Mouse (Mus musculus) heart, adult 2 months (tissue): ENCODE measurements around the gene Fyn. TPM values are rescaled to one million over a fixed set of nuclear protein-coding genes. Genes with fewer than 3 reads are reported as not detected.

ENCODE experiments used
- DNase-seq, 2 experiments: peaks; one replicate each; pipeline ENCODE4 v3.0.0; 2021
- H3K27ac ChIP-seq: fragments of 200-600 bp; 2 replicates; pipeline ENCODE4 v1.8.1; 2022
- H3K27me3 ChIP-seq: fragments of 200-500 bp; 2 replicates; pipeline ENCODE4 v1.6.1; 2012; ENCODE audit warnings: mild to moderate bottlenecking, low read length, inconsistent platforms, mixed read lengths; ENCODE audit not compliant: control insufficient read depth, insufficient read depth
- H3K36me3 ChIP-seq: fragments of 200-500 bp; 2 replicates; pipeline ENCODE4 v1.6.1; 2012; ENCODE audit warnings: low read length, inconsistent platforms; ENCODE audit not compliant: control insufficient read depth, insufficient read depth
- H3K4me1 ChIP-seq: fragments of 200-500 bp; 2 replicates; pipeline ENCODE4 v1.6.1; 2011; ENCODE audit warnings: low read length; ENCODE audit not compliant: control insufficient read depth, insufficient read depth
- H3K4me3 ChIP-seq: fragments of 200-600 bp; 2 replicates; pipeline ENCODE4 v1.8.1; 2022
- H3K79me2 ChIP-seq: fragments of 200-500 bp; replicated peaks from 2 replicates; pipeline ENCODE4 v1.6.1; 2012; ENCODE audit warnings: mild to moderate bottlenecking, inconsistent platforms, low read length, moderate library complexity, mixed read lengths; ENCODE audit not compliant: control insufficient read depth, insufficient read depth
- H3K9ac ChIP-seq: fragments of 200-500 bp; 2 replicates; pipeline ENCODE4 v1.6.1; 2012; ENCODE audit warnings: low read depth, mild to moderate bottlenecking, control low read depth, inconsistent platforms, low read length, mixed read lengths
- CTCF ChIP-seq: fragments of 200-600 bp; IDR thresholded peaks from 2 replicates; pipeline ENCODE4 v1.8.1; 2022; ENCODE audit warnings: antibody characterized with exemption, mild to moderate bottlenecking, moderate library complexity
- EP300 ChIP-seq: fragments of 200-500 bp; IDR thresholded peaks from 2 replicates; pipeline ENCODE4 v1.6.1; 2011; ENCODE audit warnings: low read depth, low read length, control low read depth; ENCODE audit not compliant: insufficient read depth
- POLR2A ChIP-seq: fragments of 200-500 bp; IDR thresholded peaks from 2 replicates; pipeline ENCODE4 v1.6.1; 2011; ENCODE audit warnings: mild to moderate bottlenecking, low read depth, low read length, control low read depth; ENCODE audit not compliant: insufficient read depth
- WGBS: fragments of 180-500 bp; shearing (Covaris S2); methylation state at CpG from one replicate; pipeline ENCODE4 v1.1.7; 2018; 5-methylcytosine and 5-hydroxymethylcytosine counted together
- intact Hi-C: fragments of 180-260 bp; cut with DNase I; formaldehyde crosslinking; loops from one replicate; pipeline ENCODE4 v1.15.1; 2025
- polyA plus RNA-seq: library from polyadenylated mRNA; depleted of rRNA; stranded (reverse); fragments of >200 nt; gene quantifications from 2 replicates; pipeline ENCODE4 v1.2.3, GENCODE M21; 2012
- total RNA-seq, 2 experiments: library from RNA; stranded (reverse); gene quantifications; 2 replicates each; pipeline ENCODE4 v1.2.3; 2021

Gene Fyn
- total and polyA plus RNA-seq, 3 experiments, result 23.2 to 29.7 (median 26.1) TPM

DNA sequence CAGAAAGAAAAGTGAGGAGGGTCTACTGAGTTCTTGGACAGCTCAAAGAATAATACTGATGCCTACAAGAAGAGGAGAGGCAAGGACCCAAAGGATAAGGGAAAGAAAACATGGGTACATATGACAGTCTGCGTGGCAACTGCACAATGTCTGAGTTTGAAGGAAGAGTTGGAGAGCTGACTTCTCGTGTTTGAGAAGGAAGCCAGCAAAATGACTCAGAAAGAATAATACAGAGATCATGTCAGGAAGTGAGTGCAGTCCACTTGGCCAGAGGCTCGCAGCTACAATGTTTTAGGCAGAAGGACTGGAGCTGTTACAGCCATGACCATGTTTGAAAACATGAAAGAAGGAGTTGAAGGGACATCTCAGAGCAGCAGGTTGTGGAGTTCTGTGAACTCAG lies 190.7 kb downstream of the Fyn start:
- peaks cover 19% of the 10 kb centered on the region for H3K4me1 ChIP-seq
- peaks cover 7% of the 10 kb centered on the region for H3K36me3 ChIP-seq
- H3K4me3 ChIP-seq, result no peak overlapping the region
- H3K27me3 ChIP-seq, result no peaks in the 10 kb centered on the region
- intact Hi-C loops, result loop anchor here (5.0 kb wide), 1 partner anchor 173 kb away; the partner anchor contains the start of gene Rev3l
- H3K9ac ChIP-seq, result no peak overlapping the region
- WGBS, result 42% methylated on average over 3 of the region's 3 CpGs
- H3K79me2 ChIP-seq, result no peaks in the 10 kb centered on the region
- H3K27ac ChIP-seq, result peak overlapping the region; percentile 49
- DNase-seq, result peak in 1 of 2 experiments; percentile 34
- no peak for TF ChIP-seq CTCF
- TF ChIP-seq EP300, result no peak
- no peak for TF ChIP-seq POLR2A

DNA sequence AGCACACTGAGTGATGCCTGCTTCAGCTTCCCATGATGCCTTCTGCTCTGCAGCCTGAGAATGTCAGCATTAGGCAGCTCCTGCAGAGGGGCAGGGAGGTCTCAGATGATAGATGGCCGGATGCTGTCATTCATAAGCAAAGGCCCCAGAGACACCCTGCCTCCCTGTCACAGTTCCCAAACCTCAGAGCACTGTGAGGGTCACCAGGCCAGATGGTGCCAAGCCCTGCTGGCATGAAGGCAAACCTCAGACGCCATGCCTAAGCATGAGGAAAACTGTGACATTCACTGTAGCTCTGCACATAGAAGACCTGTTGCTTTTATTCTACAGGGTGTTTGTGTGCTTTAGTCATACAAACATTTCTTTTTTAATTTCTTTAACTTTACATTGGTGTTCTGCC lies 193.7 kb downstream of the Fyn start:
- H3K27me3 ChIP-seq, result no peaks in the 10 kb centered on the region
- H3K9ac ChIP-seq, result no peak overlapping the region
- 81% methylated on average over 2 of the region's 2 CpGs for WGBS
- no peaks in the 10 kb centered on the region for H3K79me2 ChIP-seq
- no peak overlapping the region for H3K27ac ChIP-seq
- peaks cover 7% of the 10 kb centered on the region for H3K36me3 ChIP-seq
- H3K4me1 ChIP-seq, result peaks cover 17% of the 10 kb centered on the region
- H3K4me3 ChIP-seq, result no peak overlapping the region
- TF ChIP-seq CTCF (no peak), POLR2A (no peak), EP300 (no peak)
- DNase-seq, result no peak
- intact Hi-C loops, result loop anchor here (5.0 kb wide), 1 partner anchor 50 kb away; the partner anchor contains the start of gene Traf3ip2

DNA sequence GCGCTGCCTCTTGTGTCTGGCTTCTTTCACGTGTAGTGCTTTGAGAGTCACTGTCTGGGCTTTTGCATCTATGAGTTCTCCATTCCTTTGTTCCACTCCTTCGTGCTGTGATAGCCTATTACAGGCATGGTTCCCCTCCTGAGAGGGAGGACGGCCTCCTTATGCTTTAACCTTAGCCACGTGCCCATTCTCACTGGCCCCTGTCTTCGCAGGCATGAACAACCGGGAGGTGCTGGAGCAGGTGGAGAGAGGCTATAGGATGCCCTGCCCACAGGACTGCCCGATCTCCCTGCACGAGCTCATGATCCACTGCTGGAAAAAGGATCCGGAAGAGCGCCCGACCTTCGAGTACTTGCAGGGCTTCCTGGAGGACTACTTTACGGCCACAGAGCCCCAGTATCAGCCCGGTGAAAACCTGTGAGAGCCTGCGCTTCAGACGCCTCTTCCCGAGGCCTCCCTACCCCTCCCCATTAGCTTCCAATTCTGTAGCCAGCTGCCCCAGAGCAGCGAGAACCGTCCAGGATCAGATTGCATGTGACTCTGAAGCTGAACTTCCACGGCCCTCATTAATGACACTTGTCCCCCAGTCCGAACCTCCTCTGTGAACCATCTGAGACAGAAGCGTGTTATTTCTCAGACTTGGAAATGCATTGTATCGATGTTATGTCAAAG lies 195.0 kb downstream of the Fyn start:
- Histone ChIP-seq H3K9ac (no peak overlapping the region), H3K36me3 (peaks cover 7% of the 10 kb centered on the region), H3K27me3 (no peaks in the 10 kb centered on the region), H3K4me3 (no peak overlapping the region), H3K27ac (no peak overlapping the region), H3K79me2 (no peaks in the 10 kb centered on the region), H3K4me1 (peaks cover 11% of the 10 kb centered on the region)
- intact Hi-C loops, result loop anchor here (5.0 kb wide), 1 partner anchor 49 kb away; the partner anchor contains the start of gene Traf3ip2
- WGBS, result 66% methylated on average over 24 of the region's 24 CpGs
- TF ChIP-seq POLR2A, result no peak
- no peak for TF ChIP-seq EP300
- no peak for TF ChIP-seq CTCF
- DNase-seq, result no peak

DNA sequence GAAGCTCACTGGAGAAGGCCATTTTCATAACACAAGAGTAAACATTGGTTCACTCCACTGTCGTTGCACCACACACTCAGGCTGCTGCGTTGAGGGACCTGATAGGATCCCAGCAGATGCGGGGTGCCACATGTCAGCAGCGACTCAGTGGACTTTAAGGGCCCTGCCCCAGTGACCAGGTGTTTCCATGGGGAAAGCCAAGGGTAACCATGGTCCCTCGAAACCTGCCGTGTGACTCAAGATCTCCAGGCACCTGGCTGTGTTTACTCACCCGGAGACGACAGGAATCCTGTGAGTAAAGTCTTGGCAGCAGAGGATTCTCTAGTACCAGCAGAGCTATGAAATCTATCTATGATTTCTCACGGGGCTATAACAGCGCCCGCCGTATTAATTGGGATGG lies 198.2 kb downstream of the Fyn start:
- no peak overlapping the region for H3K4me3 ChIP-seq
- H3K9ac ChIP-seq, result no peak overlapping the region
- no peaks in the 10 kb centered on the region for H3K79me2 ChIP-seq
- 81% methylated on average over 12 of the region's 12 CpGs for WGBS
- intact Hi-C loops, result no loop called here
- no peaks in the 10 kb centered on the region for H3K27me3 ChIP-seq
- no peak for TF ChIP-seq EP300
- H3K36me3 ChIP-seq, result no peaks in the 10 kb centered on the region; the same call in 1 of the 2 replicates
- no peak overlapping the region for H3K27ac ChIP-seq
- DNase-seq, result no peak
- H3K4me1 ChIP-seq, result no peaks in the 10 kb centered on the region; the same call in 1 of the 2 replicates

DNA sequence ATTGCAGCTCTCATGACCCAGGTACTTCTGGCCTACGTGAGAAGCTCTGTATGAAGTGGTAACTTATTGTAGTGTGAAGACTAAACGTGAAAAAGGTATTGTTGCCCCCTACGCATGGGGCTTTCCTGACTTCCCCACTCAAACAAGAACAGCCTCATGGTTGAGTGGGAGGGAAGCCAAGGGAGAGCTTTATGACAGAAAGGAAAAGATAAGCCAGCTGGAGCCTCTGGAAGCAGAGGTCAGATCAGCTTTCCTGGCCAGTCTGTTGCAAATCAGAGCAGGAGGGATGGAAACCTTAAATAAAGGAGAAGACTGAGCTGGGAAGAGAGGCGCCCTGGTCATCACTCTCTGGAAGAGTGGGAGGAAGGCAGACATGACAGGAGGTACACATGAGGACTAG lies 200.3 kb downstream of the Fyn start:
- H3K79me2 ChIP-seq, result no peaks in the 10 kb centered on the region
- no peaks in the 10 kb centered on the region; the same call in 1 of the 2 replicates for H3K4me1 ChIP-seq
- H3K27me3 ChIP-seq, result no peaks in the 10 kb centered on the region
- TF ChIP-seq EP300 (no peak), POLR2A (no peak), CTCF (no peak)
- DNase-seq, result no peak
- no peaks in the 10 kb centered on the region; the same call in 1 of the 2 replicates for H3K36me3 ChIP-seq
- H3K27ac ChIP-seq, result no peak overlapping the region
- no peak overlapping the region for H3K9ac ChIP-seq
- WGBS, result 42% methylated on average over 4 of the region's 4 CpGs
- intact Hi-C loops, result no loop called here
- no peak overlapping the region for H3K4me3 ChIP-seq

DNA sequence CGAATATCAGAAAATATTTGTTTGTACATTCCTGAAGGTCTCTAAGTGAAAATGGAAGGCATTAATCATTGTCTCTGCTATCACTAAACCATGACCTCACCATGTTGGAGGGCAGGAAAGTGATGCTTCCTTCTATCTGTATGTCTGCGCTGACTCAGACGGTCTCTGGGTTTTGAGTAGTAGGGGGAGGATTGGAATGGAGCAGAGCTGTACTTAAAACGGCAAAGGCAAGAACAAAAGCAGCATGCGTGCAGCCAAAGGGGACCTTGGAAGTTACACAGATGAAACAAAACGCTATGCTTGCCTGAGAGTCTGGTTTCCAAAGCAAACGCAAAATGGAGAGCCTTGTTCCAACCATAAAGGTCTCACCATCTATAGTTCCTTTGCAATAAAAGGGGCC lies 202.4 kb downstream of the Fyn start:
- Histone ChIP-seq H3K4me1 (no peaks in the 10 kb centered on the region; the same call in 1 of the 2 replicates), H3K4me3 (no peak overlapping the region), H3K27ac (no peak overlapping the region), H3K36me3 (no peaks in the 10 kb centered on the region; the same call in 1 of the 2 replicates), H3K27me3 (no peaks in the 10 kb centered on the region), H3K79me2 (no peaks in the 10 kb centered on the region), H3K9ac (no peak overlapping the region)
- 35% methylated on average over 7 of the region's 7 CpGs for WGBS
- TF ChIP-seq EP300, result no peak
- no peak for TF ChIP-seq POLR2A
- no peak for TF ChIP-seq CTCF
- DNase-seq, result no peak
- intact Hi-C loops, result no loop called here
